Mouse (Mus musculus): ENCODE data around the gene Sde2.
A peak's percentile ranks its signal among the peaks of the same experiment; 100 is the strongest.
"Not testable (repeated sequence)": the region's sequence is repeated elsewhere in the genome, so short reads cannot be mapped to it uniquely, and the experiment has no call there.

The Sde2 gene

DNA sequence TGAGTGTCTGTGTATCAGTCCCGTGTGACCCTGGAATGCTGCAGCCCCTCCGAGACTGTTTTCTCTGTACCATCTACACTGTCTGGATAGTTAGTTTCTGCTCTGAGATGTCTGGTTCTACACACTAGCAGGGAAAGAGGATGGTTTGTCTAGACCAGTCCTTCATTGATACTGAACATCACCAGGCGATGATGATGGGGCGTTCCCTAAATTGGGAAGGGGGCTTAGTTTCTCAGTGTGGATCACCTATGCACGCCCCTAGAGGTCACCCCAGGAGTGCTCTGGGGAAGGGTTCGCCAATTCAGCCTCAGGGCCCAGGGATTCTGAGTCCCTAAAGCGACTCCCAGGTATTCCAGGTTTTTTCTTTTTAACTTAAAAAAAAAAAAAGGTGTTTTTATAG lies 38.2 kb downstream of the Sde2 start:
- no peak for DNase-seq

DNA sequence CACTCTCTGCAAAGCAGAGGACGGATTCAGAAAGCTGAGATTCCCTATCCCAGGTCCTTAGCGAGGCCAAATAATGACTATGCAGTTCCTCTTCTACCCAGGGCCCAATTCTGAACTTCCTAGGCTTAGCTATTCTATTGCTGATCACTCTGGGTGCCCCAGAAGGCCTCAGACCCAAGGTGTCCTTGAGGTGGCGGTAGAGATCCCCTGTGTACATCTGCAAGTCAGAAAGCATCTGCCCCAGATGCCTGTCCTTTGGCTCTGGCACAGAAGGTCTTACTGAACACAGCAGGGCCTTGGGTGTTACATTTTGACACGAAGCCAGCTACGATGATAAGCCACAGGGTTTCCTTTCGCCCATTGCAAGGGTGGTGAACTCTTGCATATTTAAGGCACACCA lies 38.9 kb downstream of the Sde2 start:
- DNase-seq: no peak

DNA sequence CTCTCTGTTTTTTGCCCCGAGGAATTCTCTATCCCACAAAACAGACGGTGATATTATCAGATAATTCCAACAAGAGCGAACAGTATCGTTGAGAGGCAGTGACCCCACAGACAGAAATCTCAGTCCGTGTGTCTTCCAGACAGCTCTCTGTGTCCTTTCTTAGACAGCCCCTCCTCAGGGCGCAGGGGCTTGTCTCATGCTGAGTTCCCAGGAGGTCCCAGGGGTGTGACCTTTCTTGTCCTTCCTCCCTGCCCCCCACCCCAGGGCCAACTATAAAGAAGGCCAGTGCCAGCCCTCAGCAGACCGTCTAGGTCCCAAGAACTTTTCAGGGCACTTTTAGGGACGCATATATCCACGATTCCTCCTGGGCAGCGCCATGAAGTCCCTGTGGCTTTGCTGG lies 41.9 kb downstream of the Sde2 start, which contains the start of gene Lefty2:
Gene Lefty2 (plus strand): TSS at position 301 of the 400 bp plus-strand sequence.
- no peak for DNase-seq

DNA sequence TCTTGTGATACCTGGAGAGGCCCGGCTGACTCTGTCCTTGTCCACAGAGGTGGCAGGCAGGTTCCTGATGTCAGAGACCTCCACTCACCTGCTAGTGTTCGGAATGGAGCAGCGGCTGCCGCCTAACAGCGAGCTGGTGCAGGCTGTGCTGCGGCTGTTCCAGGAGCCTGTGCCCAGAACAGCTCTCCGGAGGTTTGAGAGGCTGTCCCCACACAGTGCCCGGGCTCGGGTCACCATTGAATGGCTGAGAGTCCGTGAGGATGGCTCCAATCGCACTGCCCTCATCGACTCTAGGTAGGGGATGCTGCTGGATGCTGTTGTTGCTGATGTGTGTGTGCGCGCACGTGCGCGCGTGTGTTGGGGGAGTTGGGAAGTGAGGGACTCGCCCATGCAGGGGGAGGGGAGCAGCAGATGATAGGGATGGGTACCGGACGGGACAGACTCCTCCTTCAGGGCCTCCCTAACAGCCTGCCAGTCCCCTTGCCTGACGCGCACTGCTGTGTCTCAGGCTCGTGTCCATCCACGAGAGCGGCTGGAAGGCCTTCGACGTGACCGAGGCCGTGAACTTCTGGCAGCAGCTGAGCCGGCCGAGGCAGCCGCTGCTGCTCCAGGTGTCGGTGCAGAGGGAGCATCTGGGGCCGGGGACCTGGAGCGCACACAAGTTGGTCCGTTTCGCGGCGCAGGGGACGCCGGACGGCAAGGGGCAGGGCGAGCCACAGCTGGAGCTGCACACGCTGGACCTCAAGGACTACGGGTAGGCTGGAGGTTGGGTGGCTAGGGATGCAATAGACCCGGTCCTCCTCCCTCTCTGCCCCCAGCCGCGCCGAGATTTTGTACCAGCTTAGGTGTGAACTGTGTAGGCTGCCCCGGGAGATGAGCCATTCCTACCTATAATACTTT lies 43.4 kb downstream of the Sde2 start:
- DNase-seq: not testable (repeated sequence)

DNA sequence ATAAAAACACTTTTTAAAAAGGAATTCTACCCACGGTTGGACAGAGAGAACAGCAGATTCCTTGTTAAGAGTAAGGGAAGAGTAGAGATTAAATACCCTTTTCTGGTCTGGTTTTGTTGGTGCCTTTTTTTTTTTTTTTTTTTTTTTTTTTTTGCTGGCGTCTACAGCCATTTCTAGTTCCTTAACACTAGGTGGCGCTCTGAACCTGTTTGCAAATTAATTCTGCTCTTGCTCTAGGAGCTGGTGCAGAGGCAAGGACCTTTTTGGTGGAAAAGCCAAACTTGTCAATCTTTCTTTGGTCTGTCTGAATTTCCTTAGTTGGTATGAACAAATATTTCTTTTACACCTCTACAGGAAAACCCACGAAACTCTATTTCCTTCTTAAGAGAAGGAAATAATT lies 50.2 kb downstream of the Sde2 start:
- peak; percentile 36 to 52 for DNase-seq

DNA sequence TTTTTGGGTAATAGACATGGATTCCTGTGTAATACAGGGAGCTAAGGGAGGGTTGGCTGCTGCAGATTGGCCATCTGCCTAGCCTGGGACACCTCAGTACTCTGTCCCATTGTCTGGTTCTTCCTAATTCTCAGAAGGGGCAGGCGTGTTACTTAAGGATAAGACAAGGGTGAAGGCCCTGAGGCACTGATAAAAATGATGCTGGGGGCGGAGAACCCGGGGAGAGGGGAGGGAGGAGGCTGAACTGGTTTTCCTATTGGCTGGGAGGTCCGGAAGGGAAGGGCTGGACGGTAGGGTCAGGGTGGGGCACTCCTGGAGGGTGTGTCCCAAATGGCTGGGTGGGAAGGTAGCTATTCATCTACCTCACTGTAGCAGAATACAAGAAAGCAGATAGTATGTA lies 52.0 kb downstream of the Sde2 start:
- DNase-seq: no peak

DNA sequence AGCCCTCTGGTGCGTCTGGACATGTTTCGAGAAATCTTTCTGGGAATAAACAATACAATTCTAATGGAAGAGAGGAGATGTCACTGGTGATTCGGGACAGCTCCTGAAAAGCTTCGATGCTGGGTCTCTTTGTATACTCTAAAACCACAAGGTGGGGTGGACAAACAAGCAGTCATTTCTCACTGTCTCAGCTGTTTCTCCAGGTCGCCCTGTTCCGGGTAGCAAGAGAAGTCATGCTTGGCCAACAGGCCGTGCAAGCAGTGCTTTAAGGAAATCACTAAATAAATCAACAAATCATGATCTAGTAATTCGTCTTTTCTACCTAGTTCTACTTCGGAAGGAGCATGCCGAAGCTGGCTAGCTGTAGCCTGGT lies 52.7 kb downstream of the Sde2 start:
- DNase-seq: no peak

DNA sequence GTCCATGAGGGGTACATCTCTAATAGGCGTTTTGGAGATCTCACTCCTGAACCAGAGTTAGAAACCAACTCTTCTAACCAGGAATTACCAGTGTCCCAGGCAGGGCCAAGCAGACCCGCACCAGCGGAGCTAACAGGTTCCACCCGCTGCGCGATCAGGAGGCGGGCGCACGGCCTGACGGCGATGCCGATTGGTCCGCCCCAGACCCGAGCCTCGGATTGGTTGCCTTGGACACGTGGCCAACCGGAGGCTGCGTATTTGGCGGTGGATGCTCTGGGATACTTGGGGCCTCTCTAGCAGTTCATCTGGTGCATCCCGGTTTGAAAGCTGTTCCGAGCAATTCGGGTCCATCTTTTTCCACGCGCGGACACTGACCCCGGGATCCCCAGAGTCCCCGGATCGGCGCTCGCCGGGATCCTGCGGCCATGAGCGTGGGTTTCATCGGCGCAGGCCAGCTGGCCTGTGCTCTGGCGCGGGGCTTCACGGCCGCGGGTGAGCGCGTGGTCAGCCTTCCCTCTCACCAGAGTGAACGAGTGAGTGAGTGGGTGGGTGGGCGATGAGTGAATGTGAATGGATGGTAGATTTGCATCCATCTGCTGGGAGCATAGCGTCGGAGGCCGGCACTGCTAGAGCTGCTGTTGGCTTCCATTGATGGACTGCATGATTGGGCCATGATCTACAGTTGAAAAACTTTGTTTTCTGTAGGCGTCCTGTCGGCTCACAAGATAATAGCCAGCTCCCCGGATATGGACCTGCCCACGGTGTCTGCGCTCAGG lies 53.3 kb downstream of the Sde2 start, which contains the start of gene Pycr2:
Gene Pycr2 (plus strand): TSS at position 255 of the 776 bp plus-strand sequence.
- DNase-seq: peak; percentile 94

DNA sequence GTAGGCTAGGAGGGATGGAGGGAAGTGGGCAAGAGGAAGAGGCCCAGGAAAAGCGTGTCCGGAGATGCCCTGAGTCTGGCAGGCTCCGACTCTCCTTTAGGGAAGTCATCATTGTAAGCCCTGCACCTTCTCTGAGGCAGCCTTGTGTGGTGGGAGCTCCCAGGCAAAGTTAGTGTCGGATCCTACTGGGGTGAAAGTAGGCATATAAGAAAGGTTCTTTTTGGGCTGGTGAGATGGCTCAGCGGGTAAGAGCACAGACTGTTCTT lies 53.8 kb downstream of the Sde2 start:
- DNase-seq: no peak

DNA sequence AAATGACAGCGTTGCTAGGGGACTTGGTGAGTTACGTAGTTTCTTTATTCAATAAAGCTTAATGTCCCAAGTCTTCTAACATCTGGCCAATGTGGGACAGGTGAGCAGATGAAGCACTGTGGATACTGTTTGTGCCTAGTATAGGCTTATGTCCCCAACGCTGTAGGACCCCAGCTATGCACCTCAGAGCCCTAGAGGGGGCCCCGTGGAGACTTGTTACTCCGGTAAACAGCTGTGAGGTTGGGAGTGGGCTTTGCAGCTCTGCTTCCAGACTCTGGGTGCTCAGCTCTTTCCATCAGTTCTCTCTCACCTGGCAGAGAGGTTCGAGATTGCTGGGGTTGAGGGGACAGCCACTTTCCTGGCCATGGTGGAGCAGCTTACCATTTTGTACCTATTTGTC lies 54.4 kb downstream of the Sde2 start:
- no peak for DNase-seq

DNA sequence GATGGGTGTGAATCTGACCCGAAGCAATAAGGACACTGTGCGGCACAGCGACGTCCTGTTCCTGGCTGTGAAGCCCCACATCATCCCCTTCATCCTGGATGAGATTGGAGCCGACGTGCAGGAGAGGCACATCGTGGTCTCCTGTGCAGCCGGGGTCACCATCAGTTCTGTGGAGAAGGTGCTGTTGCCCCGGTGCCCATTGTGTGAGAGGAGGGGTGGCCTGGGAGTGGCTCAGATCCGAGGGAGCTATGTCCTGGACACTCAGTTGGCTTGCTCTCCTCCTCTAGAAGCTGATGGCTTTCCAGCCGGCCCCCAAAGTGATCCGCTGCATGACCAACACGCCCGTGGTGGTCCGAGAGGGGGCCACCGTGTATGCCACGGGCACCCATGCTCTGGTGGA lies 54.9 kb downstream of the Sde2 start:
- no peak for DNase-seq

DNA sequence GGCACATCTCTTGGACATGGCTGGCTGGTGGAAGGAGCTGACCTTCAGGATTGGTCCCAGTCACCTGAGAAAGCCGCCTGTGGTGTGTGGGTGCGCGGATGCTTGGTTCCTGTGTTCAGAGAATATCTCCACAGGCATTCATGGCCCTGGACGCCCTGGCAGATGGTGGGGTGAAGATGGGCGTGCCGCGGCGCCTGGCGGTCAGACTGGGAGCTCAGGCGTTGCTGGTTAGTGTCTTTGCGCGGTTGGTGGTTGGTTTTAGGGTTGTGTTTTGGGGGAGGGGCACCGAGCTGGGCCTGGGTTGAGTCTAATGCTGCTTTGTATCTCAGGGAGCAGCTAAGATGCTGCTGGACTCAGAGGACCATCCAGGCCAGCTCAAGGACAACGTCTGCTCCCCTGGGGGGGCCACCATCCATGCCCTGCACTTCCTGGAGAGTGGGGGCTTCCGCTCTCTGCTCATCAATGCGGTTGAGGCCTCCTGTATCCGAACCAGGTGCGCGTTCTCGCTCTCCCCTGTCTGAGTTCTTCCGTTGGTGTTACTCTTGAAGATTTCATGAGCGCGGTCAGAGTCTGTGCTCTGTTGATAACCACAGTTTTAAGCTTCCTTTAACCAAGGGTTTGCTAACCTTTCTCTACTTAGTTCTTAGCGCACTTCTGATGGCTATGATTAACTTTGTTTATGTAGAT lies 55.7 kb downstream of the Sde2 start:
- no peak for DNase-seq

DNA sequence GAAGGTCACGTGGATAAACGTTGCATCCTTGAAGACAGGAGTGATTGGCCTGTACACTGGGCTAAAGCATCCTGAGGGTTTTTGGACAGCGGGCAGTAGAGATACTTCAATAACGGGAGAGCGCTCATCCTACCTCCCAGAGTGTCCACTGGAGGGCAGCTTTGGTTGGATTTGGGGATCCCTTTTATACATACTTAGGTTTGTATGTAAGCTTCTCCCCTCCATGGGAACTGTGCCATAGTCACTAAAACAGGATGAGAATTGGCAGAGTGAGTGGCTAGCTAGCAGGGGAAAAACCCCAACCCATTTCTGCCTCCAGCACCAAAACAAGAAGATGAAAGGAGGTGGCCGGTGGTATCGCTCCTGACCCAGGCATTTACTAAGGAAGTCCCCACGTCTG lies 60.2 kb downstream of the Sde2 start:
- no peak for DNase-seq

DNA sequence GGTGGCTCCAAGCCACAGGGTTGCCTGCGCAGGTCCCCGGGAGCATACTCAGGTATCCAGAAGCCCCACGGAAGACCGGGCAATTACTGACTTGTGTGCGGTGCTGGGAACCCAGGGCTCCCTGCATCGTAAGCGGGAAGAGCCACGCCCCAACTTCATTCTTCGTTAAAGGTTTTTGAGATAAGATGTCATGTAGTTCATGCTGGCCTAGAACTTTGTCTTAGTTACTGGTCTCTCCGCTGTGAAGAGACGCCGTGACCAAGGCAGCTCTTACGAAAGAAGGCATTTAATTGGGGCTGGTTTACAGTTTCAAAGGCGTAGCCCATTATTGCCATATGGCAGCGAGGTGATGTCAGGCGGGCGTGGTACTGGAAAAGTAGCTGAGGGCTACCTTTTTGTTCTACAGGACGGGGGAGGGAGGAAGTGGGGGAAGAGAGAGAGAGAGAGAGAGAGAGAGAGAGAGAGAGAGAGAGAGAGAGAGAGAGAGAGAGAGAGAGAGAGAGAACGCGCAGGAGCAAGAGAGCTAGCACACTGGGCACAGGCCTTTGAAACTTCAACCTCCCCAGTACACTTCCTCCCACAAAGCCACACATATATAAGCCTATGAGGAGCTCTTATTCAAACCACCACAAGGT lies 60.8 kb downstream of the Sde2 start:
- no peak for DNase-seq

DNA sequence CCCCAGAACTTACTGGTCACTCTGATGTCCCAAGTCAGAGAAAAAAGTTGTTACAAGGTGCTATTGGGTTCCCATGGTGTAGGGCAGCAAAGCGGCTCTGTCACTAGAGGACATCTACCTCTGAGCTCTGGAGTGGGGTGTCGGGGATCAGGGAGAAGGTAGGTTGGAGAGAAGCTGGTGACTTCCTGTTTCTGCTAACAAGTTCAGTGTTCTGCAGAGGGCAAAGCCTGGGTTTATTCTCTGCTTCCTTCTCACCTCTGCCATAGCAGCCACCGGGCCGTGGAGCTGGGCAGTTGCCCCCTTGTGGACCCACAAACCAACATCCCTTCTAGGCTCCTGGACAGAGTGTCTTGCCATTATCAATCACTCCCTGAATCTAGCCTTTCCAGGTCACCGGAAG lies 61.9 kb downstream of the Sde2 start:
- no peak for DNase-seq

DNA sequence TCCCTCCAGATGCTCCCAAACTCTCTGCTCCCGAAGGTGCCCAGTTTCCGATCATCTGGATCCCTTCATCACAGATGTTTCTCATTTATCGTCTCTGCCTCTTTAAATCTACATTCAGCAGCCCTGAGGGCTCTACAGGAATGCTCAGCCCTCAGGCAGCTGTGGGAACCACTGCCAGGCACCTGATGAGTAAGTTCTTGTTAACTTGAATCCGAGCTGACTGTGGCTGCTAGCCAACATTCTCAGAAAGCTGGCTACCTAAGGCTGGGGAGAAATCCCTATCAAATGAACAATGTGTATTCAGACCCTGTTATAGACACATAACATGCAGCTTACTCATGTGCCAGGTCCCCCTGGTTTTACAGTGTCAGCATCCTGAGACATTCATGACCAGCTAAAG lies 62.9 kb downstream of the Sde2 start:
- no peak for DNase-seq

DNA sequence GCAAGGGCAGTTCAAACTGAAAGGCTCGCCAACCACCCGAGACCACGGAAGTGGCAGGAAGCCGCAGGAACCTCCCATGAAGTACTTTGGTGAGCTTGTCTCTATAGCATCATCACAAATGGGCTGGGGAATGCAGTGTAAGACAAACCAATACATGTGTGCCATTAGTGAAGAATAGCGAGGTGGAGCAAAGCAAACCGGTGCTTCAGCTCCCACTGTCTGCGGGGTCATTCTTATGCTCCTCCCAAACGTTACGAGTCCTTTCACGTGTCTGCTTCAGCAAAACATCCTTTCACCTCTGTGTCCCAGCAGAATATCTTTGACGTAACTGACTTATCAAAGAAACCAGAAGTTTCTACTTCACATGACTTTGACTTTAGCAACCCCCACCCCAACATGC lies 65.5 kb downstream of the Sde2 start:
- DNase-seq: no peak

DNA sequence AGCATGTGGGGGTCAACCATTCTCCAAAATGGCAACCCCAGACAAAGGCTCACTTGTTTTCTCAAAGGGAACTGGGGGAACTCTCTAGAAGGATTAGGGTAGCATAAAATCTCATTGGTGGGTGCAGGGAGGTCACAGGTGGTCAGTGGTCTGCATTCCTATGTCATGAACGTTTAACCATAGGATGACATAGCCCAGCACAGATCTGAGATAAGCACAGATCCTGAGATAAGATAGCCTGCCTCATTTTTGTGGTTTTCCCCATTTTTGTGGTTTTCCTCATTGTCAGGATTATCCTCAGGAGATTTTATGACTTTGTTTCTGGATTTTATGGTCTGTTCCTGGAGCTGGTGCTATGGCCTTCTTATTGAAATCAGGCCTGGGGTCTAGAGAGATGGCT lies 66.1 kb downstream of the Sde2 start:
- no peak for DNase-seq
